Mouse (Mus musculus) erythroblast, adult 5-6 weeks (primary cell): ENCODE measurements around the gene Btbd2. TPM values are rescaled to one million over a fixed set of nuclear protein-coding genes. Genes with fewer than 3 reads are reported as not detected.
"Not testable (repeated sequence)": the region's sequence is repeated elsewhere in the genome, so short reads cannot be mapped to it uniquely, and the experiment has no call there.

ENCODE experiments used
- ATAC-seq: replicated peaks from 2 replicates; pipeline ENCODE4 v1.8.0; 2016; ENCODE audit warnings: moderate number of reproducible peaks, mild to moderate bottlenecking, moderate TSS enrichment, inconsistent platforms; ENCODE audit not compliant: poor library complexity, low FRiP score, severe bottlenecking
- total RNA-seq, 2 experiments: library from RNA; stranded (forward) in 1 of 2; stranded (reverse) in 1 of 2; fragments of 150-400 nt in 1 of 2; fragments of 200-764, 138-1000 nt in 1 of 2; gene quantifications; 2 replicates each; pipeline versions ENCODE4 v1.2.3 to v1.2.4; 2015 to 2017; ENCODE audit warnings: low replicate concordance in 2 of 2

Btbd2 gene
- total RNA-seq, 2 experiments from 2014 or later: 5.6 to 11.4 TPM

DNA sequence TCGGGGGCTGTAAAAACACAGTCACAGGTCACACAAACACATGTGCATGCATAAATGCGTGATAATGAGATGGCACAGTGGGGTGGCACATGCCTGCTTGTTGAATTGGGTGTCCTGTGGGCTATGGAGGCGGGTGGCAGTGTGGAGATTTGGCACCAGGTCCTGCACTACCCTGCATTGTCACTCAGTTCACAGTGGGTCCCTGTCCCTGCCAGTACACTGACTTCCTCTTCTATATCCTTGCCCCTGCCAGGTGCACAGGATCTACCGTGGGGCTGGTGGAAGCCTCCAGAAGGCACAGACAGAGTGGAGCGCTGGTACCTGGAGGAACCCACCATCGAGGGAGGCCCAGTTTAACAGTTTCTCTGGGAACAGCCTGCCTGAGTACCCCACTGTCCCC, 42.5 kb downstream of the Btbd2 start:
- no peak for ATAC-seq

DNA sequence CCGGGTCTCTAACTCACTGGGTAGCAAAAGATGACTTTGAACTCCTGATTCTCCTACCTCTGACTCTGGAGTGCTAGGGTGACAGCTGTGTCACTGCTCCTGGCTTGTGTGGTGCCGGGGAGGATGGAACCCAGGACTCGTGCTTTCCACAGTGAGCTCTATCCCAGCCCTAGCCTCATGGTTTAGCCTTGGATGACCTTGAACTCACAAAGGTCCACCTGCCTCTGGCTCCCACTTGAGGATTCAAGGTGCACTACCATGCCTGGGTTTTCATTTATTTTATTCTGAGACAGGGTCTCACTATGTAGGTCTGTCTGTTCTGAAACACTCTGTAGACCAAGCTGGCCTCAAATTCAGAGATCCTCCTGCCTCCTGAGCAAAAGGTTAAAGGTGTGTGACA, 43.0 kb downstream of the Btbd2 start:
- ATAC-seq: no peak

GRCm38 (mm10) chr10:80611905-80612304, 45.0 kb downstream of the Btbd2 start:
- no peak for ATAC-seq

- ATAC-seq: 0 out of 2 replicates have a peak, but pooled peaks have one; percentile 52
Observed at GRCm38 (mm10) chr10:80611024-80611423, 45.8 kb downstream of the Btbd2 start.

DNA sequence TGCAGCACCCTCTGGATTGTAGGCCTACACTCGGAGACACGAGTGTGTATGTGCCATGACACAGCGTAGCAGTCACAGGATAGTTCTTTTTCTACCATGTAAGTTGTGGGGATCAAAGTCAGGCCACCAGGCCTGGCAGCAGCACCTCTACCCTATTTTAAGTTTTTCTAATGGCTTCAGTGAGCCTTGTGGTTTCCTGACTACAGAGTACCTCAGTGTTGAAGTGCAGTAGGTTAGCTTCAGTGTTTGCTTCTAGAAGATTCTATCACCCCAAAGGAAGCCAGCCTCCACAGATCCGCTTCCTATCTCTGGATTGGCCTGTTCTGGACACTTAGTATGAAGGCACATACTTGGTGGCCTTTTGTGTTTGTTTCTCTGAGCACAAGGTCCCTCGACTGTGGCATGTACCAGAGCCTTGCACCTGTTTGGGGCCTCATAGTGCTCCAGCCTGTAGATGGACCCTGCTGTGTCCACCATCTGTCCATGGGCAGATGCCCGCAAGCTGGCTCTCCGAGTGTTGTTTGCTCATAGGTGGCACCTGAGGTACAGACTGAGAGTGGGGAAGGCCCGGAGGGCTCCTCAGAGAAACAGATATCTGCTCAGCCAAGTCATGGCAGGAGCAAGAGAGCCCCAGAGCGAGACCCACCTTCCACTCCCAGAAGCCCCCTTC, 46.6 kb downstream of the Btbd2 start:
- ATAC-seq: no peak

GRCm38 (mm10) chr10:80609269-80609924, 47.5 kb downstream of the Btbd2 start:
- ATAC-seq: no peak

- no peak for ATAC-seq
Observed at GRCm38 (mm10) chr10:80608435-80608834, 48.4 kb downstream of the Btbd2 start.

GRCm38 (mm10) chr10:80606737-80607350, 50.0 kb downstream of the Btbd2 start:
- no peak for ATAC-seq

DNA sequence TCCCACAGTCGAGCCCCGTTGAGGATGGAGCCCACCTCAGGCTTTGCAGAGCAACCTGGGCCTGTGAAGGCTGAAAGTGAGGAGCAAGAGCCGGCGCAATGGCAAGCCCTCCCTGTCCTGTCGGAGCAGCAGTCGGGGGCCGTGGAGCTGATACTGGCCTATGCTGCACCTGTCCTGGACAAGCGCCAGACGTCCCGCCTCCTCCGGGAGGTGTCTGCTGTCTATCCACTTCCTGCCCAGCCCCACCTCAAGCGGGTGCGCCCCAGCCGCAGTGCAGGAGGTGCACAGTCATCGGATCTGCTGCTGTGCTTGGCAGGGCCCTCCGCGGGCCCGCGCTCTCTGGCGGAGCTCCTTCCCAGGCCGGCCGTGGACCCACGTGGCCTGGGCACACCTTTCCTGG, 50.6 kb downstream of the Btbd2 start:
- no peak for ATAC-seq

- not testable (repeated sequence) for ATAC-seq
Observed at GRCm38 (mm10) chr10:80605721-80606120, 51.1 kb downstream of the Btbd2 start, which contains the start of gene Gm49322. Gm49322 (plus strand) TSS chr10:80606021.

- no peak for ATAC-seq
Observed at GRCm38 (mm10) chr10:80604988-80605387, 51.9 kb downstream of the Btbd2 start.

DNA sequence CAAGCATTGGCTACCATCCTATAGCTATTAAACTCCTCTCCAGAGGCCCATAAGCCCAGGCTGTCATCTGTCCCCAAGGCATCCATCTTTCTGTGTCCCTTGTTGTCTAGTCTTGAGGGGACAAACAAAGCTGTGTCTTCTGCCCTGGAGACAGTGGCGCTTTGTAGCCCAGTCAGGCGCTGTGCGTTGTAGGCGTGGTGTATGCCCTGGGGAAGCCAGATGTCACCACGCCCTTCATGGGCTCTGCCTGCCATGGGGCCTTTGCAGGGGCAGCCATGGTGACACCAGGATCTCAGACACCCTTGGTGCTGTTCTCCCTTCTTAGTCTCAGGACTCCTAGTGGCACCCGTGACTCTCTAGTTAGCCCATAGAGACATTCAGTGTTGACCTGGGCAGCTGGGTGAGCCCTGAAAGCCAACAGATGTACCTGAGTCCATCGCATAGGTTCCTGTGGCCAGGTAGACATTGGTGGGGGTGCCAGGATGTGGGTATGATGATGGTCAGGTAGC, 52.8 kb downstream of the Btbd2 start:
- peak; percentile 74 for ATAC-seq

- peak; percentile 2; the same call in 1 of the 2 replicates for ATAC-seq
Observed at GRCm38 (mm10) chr10:80603364-80603763, 53.5 kb downstream of the Btbd2 start.

DNA sequence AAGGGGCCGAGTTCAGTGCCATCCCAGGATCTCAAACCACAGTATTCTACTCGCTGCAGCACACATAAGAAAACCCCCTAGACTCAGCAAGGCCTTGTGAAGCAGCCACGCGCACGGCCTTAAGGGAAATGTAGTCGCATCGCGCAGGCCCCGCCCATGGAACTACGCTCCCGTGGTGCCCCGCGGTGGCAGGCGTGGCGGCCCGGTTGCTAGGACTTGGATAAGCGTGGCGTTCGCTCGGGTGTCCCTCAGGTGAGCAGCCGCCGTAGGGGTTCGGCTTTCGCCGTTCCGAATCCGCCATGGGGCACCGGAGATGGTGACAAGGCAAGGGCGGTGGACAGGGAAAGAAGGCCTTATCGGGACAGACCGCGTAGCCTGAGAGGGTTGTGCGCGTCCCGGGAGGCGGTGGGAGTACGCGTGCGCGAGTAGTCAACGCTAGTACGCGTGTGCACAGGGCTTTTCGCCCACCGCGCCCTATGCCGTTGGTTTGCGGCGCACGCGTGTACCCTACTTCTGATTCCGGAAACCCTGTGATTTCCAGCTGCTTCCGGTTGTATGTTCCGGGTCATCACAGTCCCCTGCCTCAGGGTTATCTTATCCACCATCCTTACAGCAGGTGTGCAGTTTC, 54.1 kb downstream of the Btbd2 start, which contains the start of the genes Scamp4 and Adat3:
Gene Scamp4 (plus strand): TSS at position 175 of the 628 bp plus-strand sequence.
Gene Adat3 (plus strand): TSS at position 183 of the 628 bp plus-strand sequence.
- peak; percentile 90 for ATAC-seq

DNA sequence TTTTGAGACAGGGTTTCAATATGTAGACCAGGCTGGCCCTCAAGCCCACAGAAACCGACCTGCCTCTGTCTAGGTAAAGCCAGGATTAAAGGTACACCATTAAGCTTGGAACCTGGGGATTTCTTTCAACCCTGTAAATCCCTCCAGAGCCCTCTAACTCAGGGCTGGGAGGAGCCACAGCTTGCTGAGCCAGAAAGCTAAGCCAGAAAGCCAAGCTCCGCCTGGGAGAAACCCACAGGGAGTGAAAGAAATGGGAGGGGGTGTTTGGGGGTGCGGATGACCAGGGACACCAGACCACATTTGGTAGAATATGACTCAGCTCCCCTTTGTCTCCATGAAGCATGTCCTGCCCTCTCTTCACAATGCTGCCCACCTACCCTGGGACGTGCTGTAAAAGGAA, 60.6 kb downstream of the Btbd2 start:
- no peak for ATAC-seq

Other genes with a start within 250 kb of the Btbd2 start
- 30.7 and 31.1 TPM in 2 replicates for gene Tcf3, start 223.4 kb downstream of the Btbd2 start, total RNA-seq (2015; ENCODE audit: low replicate concordance)
- gene Tcf3, start 223.4 kb downstream of the Btbd2 start, total RNA-seq (2017; ENCODE audit: low replicate concordance): 27.9 and 39.6 TPM in 2 replicates
- not detected in 2 replicates for gene Onecut3, start 162.2 kb downstream of the Btbd2 start, total RNA-seq (2015; ENCODE audit: low replicate concordance)
- gene Onecut3, start 162.2 kb downstream of the Btbd2 start, total RNA-seq (2017; ENCODE audit: low replicate concordance): not detected in 2 replicates
- not detected in 2 replicates for gene Atp8b3, start 117.9 kb downstream of the Btbd2 start, total RNA-seq (2015; ENCODE audit: low replicate concordance)
- gene Atp8b3, start 117.9 kb downstream of the Btbd2 start, total RNA-seq (2017; ENCODE audit: low replicate concordance): 0.43 TPM in 1 of 2 replicates, not detected in the other
- 18.0 and 20.2 TPM in 2 replicates for gene Rexo1, start 95.5 kb downstream of the Btbd2 start, total RNA-seq (2015; ENCODE audit: low replicate concordance)
- 10.7 and 12.0 TPM in 2 replicates for gene Rexo1, start 95.5 kb downstream of the Btbd2 start, total RNA-seq (2017; ENCODE audit: low replicate concordance)
- 0.96 and 1.0 TPM in 2 replicates for gene Klf16, start 79.8 kb downstream of the Btbd2 start, total RNA-seq (2015; ENCODE audit: low replicate concordance)
- gene Klf16, start 79.8 kb downstream of the Btbd2 start, total RNA-seq (2017; ENCODE audit: low replicate concordance): 2.3 and 4.2 TPM in 2 replicates
- 23.6 and 66.1 TPM in 2 replicates for gene Abhd17a, start 66.7 kb downstream of the Btbd2 start, total RNA-seq (2015; ENCODE audit: low replicate concordance)
- 2.0 and 7.7 TPM in 2 replicates for gene Abhd17a, start 66.7 kb downstream of the Btbd2 start, total RNA-seq (2017; ENCODE audit: low replicate concordance)
- 7.3 and 14.0 TPM in 2 replicates for gene Scamp4, start 54.2 kb downstream of the Btbd2 start, total RNA-seq (2015; ENCODE audit: low replicate concordance)
- gene Scamp4, start 54.2 kb downstream of the Btbd2 start, total RNA-seq (2017; ENCODE audit: low replicate concordance): 2.6 and 3.1 TPM in 2 replicates
- gene Adat3, start 54.2 kb downstream of the Btbd2 start, total RNA-seq (2015; ENCODE audit: low replicate concordance): not detected in 2 replicates
- gene Adat3, start 54.2 kb downstream of the Btbd2 start, total RNA-seq (2017; ENCODE audit: low replicate concordance): 0.94 TPM in 1 of 2 replicates, not detected in the other
- gene Gm49322, start 51.0 kb downstream of the Btbd2 start, total RNA-seq (2015; ENCODE audit: low replicate concordance): 0.21 TPM in 1 of 2 replicates, not detected in the other
- not detected in 2 replicates for gene Gm49322, start 51.0 kb downstream of the Btbd2 start, total RNA-seq (2017; ENCODE audit: low replicate concordance)
- gene Csnk1g2, start 34.2 kb downstream of the Btbd2 start, total RNA-seq (2015; ENCODE audit: low replicate concordance): 25.5 and 25.6 TPM in 2 replicates
- 28.2 and 28.9 TPM in 2 replicates for gene Csnk1g2, start 34.2 kb downstream of the Btbd2 start, total RNA-seq (2017; ENCODE audit: low replicate concordance)
- 40.2 and 47.4 TPM in 2 replicates for gene Mknk2, start 21.0 kb upstream of the Btbd2 start, total RNA-seq (2015; ENCODE audit: low replicate concordance)
- gene Mknk2, start 21.0 kb upstream of the Btbd2 start, total RNA-seq (2017; ENCODE audit: low replicate concordance): 28.4 and 40.8 TPM in 2 replicates
- 13.4 and 25.6 TPM in 2 replicates for gene Mob3a, start 44.9 kb upstream of the Btbd2 start, total RNA-seq (2015; ENCODE audit: low replicate concordance)
- gene Mob3a, start 44.9 kb upstream of the Btbd2 start, total RNA-seq (2017; ENCODE audit: low replicate concordance): 11.0 and 18.2 TPM in 2 replicates
- 8.6 and 9.8 TPM in 2 replicates for gene Izumo4, start 45.1 kb upstream of the Btbd2 start, total RNA-seq (2015; ENCODE audit: low replicate concordance)
- 1.3 and 2.2 TPM in 2 replicates for gene Izumo4, start 45.1 kb upstream of the Btbd2 start, total RNA-seq (2017; ENCODE audit: low replicate concordance)
- gene Ap3d1, start 85.2 kb upstream of the Btbd2 start, total RNA-seq (2015; ENCODE audit: low replicate concordance): 12.5 and 27.6 TPM in 2 replicates
- gene Ap3d1, start 85.2 kb upstream of the Btbd2 start, total RNA-seq (2017; ENCODE audit: low replicate concordance): 25.9 and 30.5 TPM in 2 replicates
- 10.9 and 15.6 TPM in 2 replicates for gene Dot1l, start 98.1 kb upstream of the Btbd2 start, total RNA-seq (2015; ENCODE audit: low replicate concordance)
- gene Dot1l, start 98.1 kb upstream of the Btbd2 start, total RNA-seq (2017; ENCODE audit: low replicate concordance): 8.0 and 22.9 TPM in 2 replicates
- gene Sf3a2, start 141.1 kb upstream of the Btbd2 start, total RNA-seq (2015; ENCODE audit: low replicate concordance): 19.6 and 26.5 TPM in 2 replicates
- gene Sf3a2, start 141.1 kb upstream of the Btbd2 start, total RNA-seq (2017; ENCODE audit: low replicate concordance): 7.2 and 11.2 TPM in 2 replicates
- 24.5 and 45.2 TPM in 2 replicates for gene Plekhj1, start 141.6 kb upstream of the Btbd2 start, total RNA-seq (2015; ENCODE audit: low replicate concordance)
- gene Plekhj1, start 141.6 kb upstream of the Btbd2 start, total RNA-seq (2017; ENCODE audit: low replicate concordance): 8.2 and 13.9 TPM in 2 replicates
- gene Amh, start 148.2 kb upstream of the Btbd2 start, total RNA-seq (2015; ENCODE audit: low replicate concordance): not detected in 2 replicates
- gene Amh, start 148.2 kb upstream of the Btbd2 start, total RNA-seq (2017; ENCODE audit: low replicate concordance): not detected in 2 replicates
- not detected in 2 replicates for gene Jsrp1, start 156.4 kb upstream of the Btbd2 start, total RNA-seq (2015; ENCODE audit: low replicate concordance)
- gene Jsrp1, start 156.4 kb upstream of the Btbd2 start, total RNA-seq (2017; ENCODE audit: low replicate concordance): not detected in 2 replicates
- 1,067 and 1,159 TPM in 2 replicates for gene Oaz1, start 169.6 kb upstream of the Btbd2 start, total RNA-seq (2015; ENCODE audit: low replicate concordance)
- gene Oaz1, start 169.6 kb upstream of the Btbd2 start, total RNA-seq (2017; ENCODE audit: low replicate concordance): 242 and 348 TPM in 2 replicates
- not detected in 2 replicates for gene Lingo3, start 187.0 kb upstream of the Btbd2 start, total RNA-seq (2015; ENCODE audit: low replicate concordance)
- not detected in 2 replicates for gene Lingo3, start 187.0 kb upstream of the Btbd2 start, total RNA-seq (2017; ENCODE audit: low replicate concordance)
- gene Lsm7, start 198.1 kb upstream of the Btbd2 start, total RNA-seq (2015; ENCODE audit: low replicate concordance): 27.8 and 33.2 TPM in 2 replicates
- gene Lsm7, start 198.1 kb upstream of the Btbd2 start, total RNA-seq (2017; ENCODE audit: low replicate concordance): 59.8 and 67.9 TPM in 2 replicates
- 225 and 274 TPM in 2 replicates for gene Sppl2b, start 198.2 kb upstream of the Btbd2 start, total RNA-seq (2015; ENCODE audit: low replicate concordance)
- 343 and 430 TPM in 2 replicates for gene Sppl2b, start 198.2 kb upstream of the Btbd2 start, total RNA-seq (2017; ENCODE audit: low replicate concordance)
- not detected in 2 replicates for gene Tmprss9, start 214.8 kb upstream of the Btbd2 start, total RNA-seq (2015; ENCODE audit: low replicate concordance)
- gene Tmprss9, start 214.8 kb upstream of the Btbd2 start, total RNA-seq (2017; ENCODE audit: low replicate concordance): 0.17 TPM in 1 of 2 replicates, not detected in the other
- gene Timm13, start 243.9 kb upstream of the Btbd2 start, total RNA-seq (2015; ENCODE audit: low replicate concordance): 12.1 and 17.6 TPM in 2 replicates
- 14.1 and 24.7 TPM in 2 replicates for gene Timm13, start 243.9 kb upstream of the Btbd2 start, total RNA-seq (2017; ENCODE audit: low replicate concordance)